Mouse (Mus musculus) spleen, adult 2 months (tissue): ENCODE results near the gene Lrrc55.

ENCODE experiments used
- CTCF ChIP-seq: fragments of 200-500 bp; IDR thresholded peaks from 2 replicates; pipeline ENCODE4 v1.5.1; 2011; ENCODE audit warnings: mild to moderate bottlenecking, inconsistent platforms; ENCODE audit not compliant: insufficient read depth, insufficient read length, insufficient replicate concordance; ENCODE audit errors: extremely low read depth
- POLR2A ChIP-seq: fragments of 200-500 bp; IDR thresholded peaks from 2 replicates; pipeline ENCODE4 v1.6.1; 2011; ENCODE audit warnings: low read depth, low read length, inconsistent platforms

GRCm38 (mm10) chr2:85129496-85129971, 67.5 kb downstream of the Lrrc55 start:
- TF ChIP-seq POLR2A (no peak), CTCF (no peak)
